Mouse (Mus musculus) intestine, embryonic 14.5 days (tissue): ENCODE measurements around the gene 1700008O03Rik. TPM values are rescaled to one million over a fixed set of nuclear protein-coding genes. Genes with fewer than 3 reads are reported as not detected.

Experiments
- ATAC-seq: fragments of 200-750 bp; cut with Nextera tagmentation; replicated peaks from 2 replicates; pipeline ENCODE4 v1.8.0; 2017; ENCODE audit warnings: low read depth, moderate number of reproducible peaks, moderate TSS enrichment, moderate library complexity; ENCODE audit not compliant: low FRiP score, low TSS enrichment
- DNase-seq: peaks from one replicate; pipeline ENCODE4 v3.0.0-alpha.2; 2018; ENCODE audit warnings: low spot score
- H3K27ac ChIP-seq: fragments of 300-500 bp; sonication (generic); 2 replicates; pipeline ENCODE4 v1.5.1; 2014; ENCODE audit warnings: low read depth, mild to moderate bottlenecking, control low read depth
- H3K27me3 ChIP-seq: fragments of 300-500 bp; sonication (generic); replicated peaks from 2 replicates; pipeline ENCODE4 v1.6.1; 2014; ENCODE audit warnings: low read length, control low read depth; ENCODE audit not compliant: control insufficient read depth, insufficient read depth
- H3K36me3 ChIP-seq: fragments of 300-500 bp; sonication (generic); 2 replicates; pipeline ENCODE4 v1.6.1; 2014; ENCODE audit warnings: low read length, control low read depth; ENCODE audit not compliant: control insufficient read depth, insufficient read depth
- H3K4me1 ChIP-seq: fragments of 300-500 bp; sonication (generic); replicated peaks from 2 replicates; pipeline ENCODE4 v1.6.1; 2014; ENCODE audit warnings: low read length, control low read depth, mixed read lengths; ENCODE audit not compliant: control insufficient read depth, insufficient read depth
- H3K4me2 ChIP-seq: fragments of 300-500 bp; sonication (generic); 2 replicates; pipeline ENCODE4 v1.6.1; 2014; ENCODE audit warnings: low read length
- H3K4me3 ChIP-seq: fragments of 300-500 bp; sonication (generic); 2 replicates; pipeline ENCODE4 v1.5.1; 2014; ENCODE audit warnings: low read depth, low read length, control low read depth, mixed read lengths
- H3K9ac ChIP-seq: fragments of 300-500 bp; sonication (generic); 2 replicates; pipeline ENCODE4 v1.6.1; 2014; ENCODE audit warnings: mild to moderate bottlenecking, low read length
- H3K9me3 ChIP-seq: fragments of 300-500 bp; sonication (generic); 2 replicates; pipeline ENCODE4 v1.6.1; 2016; ENCODE audit warnings: low read length, control low read depth; ENCODE audit not compliant: control insufficient read depth
- WGBS: fragments of 180-500 bp; shearing (Covaris S2); extraction: QIAGEN DNeasy Blood & Tissue Kit; methylation state at CpG from one replicate; pipeline ENCODE4 v1.1.7; 2014; 5-methylcytosine and 5-hydroxymethylcytosine counted together
- polyA plus RNA-seq: library from polyadenylated mRNA; unstranded; fragments of >200 nt; fragmentation: Nextera tagmentation; extraction: Ambion mirVana; gene quantifications from 2 replicates; pipeline ENCODE4 v1.2.1, GENCODE M21; 2014

The 1700008O03Rik gene
- polyA plus RNA-seq, 1 experiment from 2014 or later, result 1.5 TPM

GRCm38 (mm10) chr7:44413307-44413706 lies 27.7 kb upstream of the 1700008O03Rik start:
- WGBS, result 76% methylated on average over 6 of the region's 6 CpGs
- no peaks in the 10 kb centered on the region for H3K27me3 ChIP-seq
- H3K4me1 ChIP-seq, result no peaks in the 10 kb centered on the region
- H3K36me3 ChIP-seq, result no peaks in the 10 kb centered on the region
- H3K9ac ChIP-seq, result no peak overlapping the region
- no peak overlapping the region for H3K27ac ChIP-seq
- no peak overlapping the region for H3K4me2 ChIP-seq
- ATAC-seq (no peak), DNase-seq (no peak)
- H3K4me3 ChIP-seq, result no peak overlapping the region
- no peaks in the 10 kb centered on the region for H3K9me3 ChIP-seq

- Histone ChIP-seq H3K4me3 (no peak overlapping the region), H3K27ac (no peak overlapping the region), H3K4me2 (no peak overlapping the region), H3K9me3 (no peaks in the 10 kb centered on the region), H3K4me1 (no peaks in the 10 kb centered on the region), H3K27me3 (no peaks in the 10 kb centered on the region), H3K36me3 (no peaks in the 10 kb centered on the region), H3K9ac (no peak overlapping the region)
- ATAC-seq, result no peak
- no peak for DNase-seq
- 85% methylated on average over 4 of the region's 4 CpGs for WGBS
Measured at GRCm38 (mm10) chr7:44411144-44411543, 25.5 kb upstream of the 1700008O03Rik start.

GRCm38 (mm10) chr7:44406015-44406355 lies 20.4 kb upstream of the 1700008O03Rik start:
- Histone ChIP-seq H3K9ac (no peak overlapping the region), H3K4me1 (no peaks in the 10 kb centered on the region; the same call in 1 of the 2 replicates), H3K9me3 (no peaks in the 10 kb centered on the region), H3K27me3 (0 out of 2 replicates have a peak, but pooled peaks cover 6% of the 10 kb centered on the region), H3K36me3 (no peaks in the 10 kb centered on the region), H3K4me2 (no peak overlapping the region; the same call in 1 of the 2 replicates), H3K4me3 (no peak overlapping the region), H3K27ac (no peak overlapping the region)
- peak; percentile 52; the same call in 1 of the 2 replicates for ATAC-seq
- 2% methylated on average over 5 of the region's 5 CpGs for WGBS
- no peak for DNase-seq

- Histone ChIP-seq H3K9me3 (no peaks in the 10 kb centered on the region), H3K27ac (peak overlapping the region; percentile 29; the same call in 1 of the 2 replicates), H3K27me3 (0 out of 2 replicates have a peak, but pooled peaks cover 6% of the 10 kb centered on the region), H3K9ac (peak overlapping the region; percentile 32; the same call in 1 of the 2 replicates), H3K4me3 (peak overlapping the region; percentile 35), H3K36me3 (no peaks in the 10 kb centered on the region), H3K4me1 (no peaks in the 10 kb centered on the region; the same call in 1 of the 2 replicates), H3K4me2 (peak overlapping the region; percentile 57)
- WGBS, result 5% methylated on average over 27 of the region's 27 CpGs
- peak; percentile 89 for DNase-seq
- ATAC-seq, result peak; percentile 97
Measured at GRCm38 (mm10) chr7:44405346-44406014, 19.9 kb upstream of the 1700008O03Rik start.

GRCm38 (mm10) chr7:44401673-44402072 lies 16.1 kb upstream of the 1700008O03Rik start:
- 70% methylated on average over 6 of the region's 6 CpGs for WGBS
- Histone ChIP-seq H3K36me3 (no peaks in the 10 kb centered on the region), H3K27me3 (0 out of 2 replicates have a peak, but pooled peaks cover 6% of the 10 kb centered on the region), H3K4me2 (no peak overlapping the region), H3K4me1 (no peaks in the 10 kb centered on the region; the same call in 1 of the 2 replicates), H3K9ac (no peak overlapping the region), H3K27ac (no peak overlapping the region), H3K9me3 (no peaks in the 10 kb centered on the region), H3K4me3 (no peak overlapping the region)
- no peak for DNase-seq
- ATAC-seq, result no peak

GRCm38 (mm10) chr7:44398570-44398969 lies 12.9 kb upstream of the 1700008O03Rik start:
- H3K27me3 ChIP-seq, result 0 out of 2 replicates have a peak, but pooled peaks cover 3% of the 10 kb centered on the region
- no peak overlapping the region for H3K4me2 ChIP-seq
- DNase-seq, result no peak
- no peaks in the 10 kb centered on the region for H3K36me3 ChIP-seq
- WGBS, result 11% methylated on average over 3 of the region's 3 CpGs
- no peaks in the 10 kb centered on the region for H3K9me3 ChIP-seq
- ATAC-seq, result peak; percentile 61
- no peak overlapping the region for H3K9ac ChIP-seq
- no peak overlapping the region for H3K27ac ChIP-seq
- no peak overlapping the region for H3K4me3 ChIP-seq
- no peaks in the 10 kb centered on the region for H3K4me1 ChIP-seq

GRCm38 (mm10) chr7:44393284-44393683 lies 7.7 kb upstream of the 1700008O03Rik start:
- H3K4me3 ChIP-seq, result no peak overlapping the region
- H3K27ac ChIP-seq, result no peak overlapping the region
- ATAC-seq (no peak), DNase-seq (no peak)
- no peaks in the 10 kb centered on the region for H3K4me1 ChIP-seq
- H3K36me3 ChIP-seq, result no peaks in the 10 kb centered on the region
- H3K4me2 ChIP-seq, result no peak overlapping the region
- H3K27me3 ChIP-seq, result no peaks in the 10 kb centered on the region
- WGBS, result 87% methylated on average over 17 of the region's 17 CpGs
- no peaks in the 10 kb centered on the region for H3K9me3 ChIP-seq
- H3K9ac ChIP-seq, result no peak overlapping the region

GRCm38 (mm10) chr7:44392341-44392740 lies 6.7 kb upstream of the 1700008O03Rik start:
- Histone ChIP-seq H3K4me2 (no peak overlapping the region), H3K9ac (no peak overlapping the region), H3K4me1 (no peaks in the 10 kb centered on the region), H3K27me3 (peaks cover 6% of the 10 kb centered on the region; the same call in 1 of the 2 replicates), H3K9me3 (no peaks in the 10 kb centered on the region), H3K4me3 (no peak overlapping the region), H3K36me3 (no peaks in the 10 kb centered on the region), H3K27ac (no peak overlapping the region)
- no peak for DNase-seq
- WGBS, result 89% methylated on average over 14 of the region's 14 CpGs
- no peak for ATAC-seq

GRCm38 (mm10) chr7:44391831-44392230 lies 6.2 kb upstream of the 1700008O03Rik start:
- 83% methylated on average over 4 of the region's 4 CpGs for WGBS
- DNase-seq, result no peak
- Histone ChIP-seq H3K36me3 (no peaks in the 10 kb centered on the region), H3K27me3 (peaks cover 6% of the 10 kb centered on the region; the same call in 1 of the 2 replicates), H3K9me3 (no peaks in the 10 kb centered on the region), H3K4me2 (no peak overlapping the region), H3K27ac (no peak overlapping the region), H3K4me1 (no peaks in the 10 kb centered on the region), H3K9ac (no peak overlapping the region), H3K4me3 (no peak overlapping the region)
- no peak for ATAC-seq
